Mouse (Mus musculus) embryonic facial prominence, embryonic 14.5 days (tissue): ENCODE results near the gene Gm11541. TPM values are rescaled to one million over a fixed set of nuclear protein-coding genes. Genes with fewer than 3 reads are reported as not detected.

Experiments
- ATAC-seq: fragments of 200-750 bp; cut with Nextera tagmentation; 2 replicates; pipeline ENCODE4 v1.8.0; 2017; ENCODE audit warnings: low read depth, moderate number of reproducible peaks, moderate TSS enrichment
- DNase-seq: peaks from one replicate; pipeline ENCODE4 v3.0.0-alpha.2; 2015; ENCODE audit warnings: low spot score
- H3K27ac ChIP-seq: fragments of 300-500 bp; sonication (generic); replicated peaks from 2 replicates; pipeline ENCODE4 v1.5.1; 2014; ENCODE audit warnings: low read depth, mild to moderate bottlenecking, low read length, moderate library complexity
- H3K27me3 ChIP-seq: fragments of 300-500 bp; sonication (generic); replicated peaks from 2 replicates; pipeline ENCODE4 v1.6.1; 2014; ENCODE audit warnings: low read length; ENCODE audit not compliant: control insufficient read depth, insufficient read depth
- H3K36me3 ChIP-seq: fragments of 300-500 bp; sonication (generic); 2 replicates; pipeline ENCODE4 v1.6.1; 2014; ENCODE audit warnings: low read length, mixed read lengths; ENCODE audit not compliant: control insufficient read depth, insufficient read depth
- H3K4me1 ChIP-seq: fragments of 300-500 bp; sonication (generic); 2 replicates; pipeline ENCODE4 v1.6.1; 2014; ENCODE audit warnings: antibody characterized with exemption, low read length; ENCODE audit not compliant: control insufficient read depth, insufficient read depth
- H3K4me2 ChIP-seq: fragments of 300-500 bp; sonication (generic); 2 replicates; pipeline ENCODE4 v1.6.1; 2014; ENCODE audit warnings: low read depth, mild to moderate bottlenecking, low read length, moderate library complexity, mixed read lengths
- H3K4me3 ChIP-seq: fragments of 300-500 bp; sonication (generic); 2 replicates; pipeline ENCODE4 v1.5.1; 2014; ENCODE audit warnings: low read depth, mild to moderate bottlenecking, low read length
- H3K9ac ChIP-seq: fragments of 300-500 bp; sonication (generic); 2 replicates; pipeline ENCODE4 v1.6.1; 2014; ENCODE audit warnings: low read depth, mild to moderate bottlenecking, low read length, moderate library complexity, mixed read lengths
- H3K9me3 ChIP-seq: fragments of 300-500 bp; sonication (generic); 2 replicates; pipeline ENCODE4 v1.6.1; 2016; ENCODE audit warnings: low read length; ENCODE audit not compliant: control insufficient read depth
- WGBS: fragments of 180-500 bp; shearing (Covaris S2); extraction: QIAGEN DNeasy Blood & Tissue Kit; methylation state at CpG from one replicate; pipeline ENCODE4 v1.1.7; 2014; 5-methylcytosine and 5-hydroxymethylcytosine counted together
- polyA plus RNA-seq: library from polyadenylated mRNA; unstranded; fragments of >200 nt; fragmentation: Nextera tagmentation; extraction: Ambion mirVana; gene quantifications from 2 replicates; pipeline ENCODE4 v1.2.1, GENCODE M21; 2014

The Gm11541 gene
- polyA plus RNA-seq = 0.51 and 0.85 TPM in 2 replicates

- no peaks in the 10 kb centered on the region for H3K9me3 ChIP-seq
- peak; percentile 71 for DNase-seq
- H3K4me2 ChIP-seq = no peak within 1 kb of the TSS
- H3K9ac ChIP-seq = no peak within 1 kb of the TSS
- no peak within 1 kb of the TSS; the same call in 1 of the 2 replicates for H3K27ac ChIP-seq
- no peaks in the 10 kb centered on the region for H3K36me3 ChIP-seq
- H3K27me3 ChIP-seq = no peaks in the 10 kb centered on the region
- WGBS = 53% methylated on average over 5 of the region's 5 CpGs
- no peaks in the 10 kb centered on the region; the same call in 1 of the 2 replicates for H3K4me1 ChIP-seq
- no peak for ATAC-seq
- no peak within 1 kb of the TSS for H3K4me3 ChIP-seq
Measured at GRCm38 (mm10) chr11:94704472-94704871, at the start of gene Gm11541. Gm11541 (minus strand) TSS chr11:94704499.

- ATAC-seq (no peak), DNase-seq (no peak)
- no peaks in the 10 kb centered on the region for H3K27me3 ChIP-seq
- no peaks in the 10 kb centered on the region for H3K36me3 ChIP-seq
- no peak overlapping the region for H3K4me2 ChIP-seq
- H3K4me3 ChIP-seq = no peak overlapping the region
- H3K9me3 ChIP-seq = no peaks in the 10 kb centered on the region
- no peak overlapping the region for H3K9ac ChIP-seq
- no peaks in the 10 kb centered on the region for H3K4me1 ChIP-seq
- WGBS = 51% methylated on average over 2 of the region's 2 CpGs
- H3K27ac ChIP-seq = no peak overlapping the region
Measured at GRCm38 (mm10) chr11:94752946-94753713, 48.8 kb upstream of the Gm11541 start.

DNA sequence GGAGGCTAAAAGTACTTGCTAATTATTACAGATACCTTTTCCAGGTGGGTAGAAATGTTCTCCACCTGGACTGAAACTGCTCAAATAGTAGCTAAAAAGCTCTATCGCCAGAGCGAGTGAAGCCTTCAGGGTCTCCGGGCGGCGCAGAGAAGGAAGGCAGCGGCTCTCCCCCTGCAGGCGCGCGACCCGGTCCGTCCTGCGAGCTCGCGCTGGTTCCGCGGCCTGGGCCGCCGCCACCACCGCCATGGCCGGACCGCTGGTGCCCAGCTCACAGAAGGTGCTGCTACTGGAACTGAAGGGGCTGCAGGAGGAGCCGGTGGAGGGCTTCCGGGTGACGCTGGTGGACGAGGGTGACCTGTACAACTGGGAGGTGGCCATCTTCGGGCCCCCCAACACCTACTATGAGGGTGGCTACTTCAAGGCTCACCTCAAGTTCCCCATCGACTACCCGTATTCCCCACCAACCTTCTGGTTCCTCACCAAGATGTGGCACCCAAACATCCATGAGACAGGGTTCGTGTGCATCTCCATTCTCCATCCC is 37.5 kb upstream of the Gm11541 start, which contains the start of gene Cdc34b:
Cdc34b (plus strand) TSS at position 51 of the 541 bp plus-strand sequence.
- Histone ChIP-seq H3K4me1 (no peaks in the 10 kb centered on the region), H3K27ac (no peak within 1 kb of the TSS), H3K36me3 (no peaks in the 10 kb centered on the region), H3K27me3 (no peaks in the 10 kb centered on the region), H3K9ac (no peak within 1 kb of the TSS), H3K4me2 (no peak within 1 kb of the TSS), H3K9me3 (0 out of 2 replicates have a peak, but pooled peaks cover 6% of the 10 kb centered on the region), H3K4me3 (no peak within 1 kb of the TSS)
- ATAC-seq (no peak), DNase-seq (no peak)
- WGBS = 90% methylated on average over 14 of the region's 29 CpGs

DNA sequence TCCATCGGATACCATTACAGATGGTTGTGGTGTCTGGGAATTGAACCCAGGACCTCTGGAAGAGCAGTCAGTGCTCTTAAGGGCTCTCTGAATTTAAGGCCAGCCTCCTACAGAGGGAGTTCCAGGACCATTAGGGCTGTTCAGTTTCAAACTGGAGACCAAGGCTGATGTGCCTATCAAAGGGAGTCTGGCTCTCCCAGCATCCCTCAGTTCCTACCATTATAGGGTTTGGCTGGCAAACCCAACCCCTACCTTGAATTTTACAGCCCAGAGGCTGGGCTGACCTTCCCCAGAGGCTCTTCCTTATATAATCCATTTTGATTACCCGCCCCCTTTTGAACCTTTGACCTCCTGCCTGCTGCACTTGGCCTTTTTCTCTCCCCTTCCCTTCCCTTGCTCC is 31.4 kb upstream of the Gm11541 start:
- Histone ChIP-seq H3K27me3 (no peaks in the 10 kb centered on the region), H3K4me2 (no peak overlapping the region), H3K4me3 (no peak overlapping the region), H3K9ac (no peak overlapping the region), H3K4me1 (no peaks in the 10 kb centered on the region), H3K9me3 (no peaks in the 10 kb centered on the region), H3K36me3 (no peaks in the 10 kb centered on the region), H3K27ac (no peak overlapping the region)
- 77% methylated on average over 2 of the region's 2 CpGs for WGBS
- no peak for DNase-seq
- ATAC-seq = no peak

DNA sequence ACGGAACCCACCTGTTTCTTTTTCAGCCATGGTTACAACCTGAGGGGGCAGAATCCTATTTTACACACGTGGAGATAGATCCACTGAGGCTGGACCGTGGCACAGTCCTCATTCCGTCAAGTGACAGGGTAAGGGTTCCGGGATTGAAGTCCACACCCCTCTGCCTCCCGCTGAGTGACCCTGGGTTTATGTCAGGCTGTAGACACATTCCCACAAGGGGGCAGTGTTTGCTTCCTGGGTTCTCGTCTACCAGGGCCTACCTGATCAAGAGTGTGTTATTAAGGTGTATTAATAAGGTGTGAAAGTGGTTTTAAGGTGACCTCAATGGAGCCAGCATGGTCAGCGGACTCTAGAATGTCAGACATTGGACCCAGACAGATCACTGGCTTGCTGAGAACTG is 28.5 kb upstream of the Gm11541 start:
- Histone ChIP-seq H3K9ac (no peak overlapping the region), H3K36me3 (no peaks in the 10 kb centered on the region), H3K27me3 (no peaks in the 10 kb centered on the region), H3K4me3 (no peak overlapping the region), H3K4me1 (no peaks in the 10 kb centered on the region), H3K9me3 (no peaks in the 10 kb centered on the region), H3K27ac (no peak overlapping the region), H3K4me2 (no peak overlapping the region)
- 31% methylated on average over 8 of the region's 8 CpGs for WGBS
- no peak for DNase-seq
- no peak for ATAC-seq

GRCm38 (mm10) chr11:94731229-94731628 is 26.9 kb upstream of the Gm11541 start:
- WGBS = 84% methylated on average over 12 of the region's 12 CpGs
- ATAC-seq = no peak
- H3K9ac ChIP-seq = no peak overlapping the region
- no peaks in the 10 kb centered on the region for H3K36me3 ChIP-seq
- no peak overlapping the region for H3K27ac ChIP-seq
- no peaks in the 10 kb centered on the region for H3K9me3 ChIP-seq
- no peak overlapping the region for H3K4me3 ChIP-seq
- H3K4me1 ChIP-seq = no peaks in the 10 kb centered on the region
- no peak overlapping the region for H3K4me2 ChIP-seq
- no peaks in the 10 kb centered on the region for H3K27me3 ChIP-seq
- no peak for DNase-seq

DNA sequence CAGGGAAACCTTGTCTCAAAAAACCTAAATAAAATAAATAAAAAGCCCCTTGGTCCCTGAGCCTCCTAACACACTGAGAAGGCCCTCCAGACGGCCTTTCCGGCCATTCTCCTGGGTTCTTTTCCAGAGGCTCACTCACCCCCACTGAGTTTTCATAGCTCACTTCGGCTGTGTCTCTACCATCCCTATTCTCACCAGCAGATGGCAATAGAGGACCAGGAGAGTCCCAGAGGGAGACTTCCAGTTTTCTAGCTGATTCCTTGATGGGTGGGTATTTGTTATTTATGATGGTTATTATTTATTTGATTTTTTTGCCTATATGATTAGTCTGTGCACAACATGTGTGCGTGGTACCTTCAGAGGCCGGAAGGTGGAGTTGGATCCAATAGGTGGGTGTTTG is 26.0 kb upstream of the Gm11541 start:
- H3K27me3 ChIP-seq = no peaks in the 10 kb centered on the region
- no peak overlapping the region for H3K4me2 ChIP-seq
- H3K36me3 ChIP-seq = no peaks in the 10 kb centered on the region
- ATAC-seq (no peak), DNase-seq (peak; percentile 65)
- WGBS = 28% methylated on average over 5 of the region's 5 CpGs
- H3K4me1 ChIP-seq = no peaks in the 10 kb centered on the region
- no peak overlapping the region for H3K27ac ChIP-seq
- H3K9me3 ChIP-seq = no peaks in the 10 kb centered on the region
- H3K4me3 ChIP-seq = no peak overlapping the region
- H3K9ac ChIP-seq = no peak overlapping the region

GRCm38 (mm10) chr11:94729565-94729964 is 25.3 kb upstream of the Gm11541 start:
- 33% methylated on average over 4 of the region's 4 CpGs for WGBS
- H3K36me3 ChIP-seq = no peaks in the 10 kb centered on the region
- H3K27me3 ChIP-seq = no peaks in the 10 kb centered on the region
- H3K4me1 ChIP-seq = no peaks in the 10 kb centered on the region
- H3K9ac ChIP-seq = no peak overlapping the region
- no peak for DNase-seq
- H3K27ac ChIP-seq = no peak overlapping the region
- no peak overlapping the region for H3K4me2 ChIP-seq
- no peak overlapping the region for H3K4me3 ChIP-seq
- H3K9me3 ChIP-seq = no peaks in the 10 kb centered on the region
- ATAC-seq = no peak

- no peak for ATAC-seq
- H3K27ac ChIP-seq = no peak overlapping the region
- H3K9ac ChIP-seq = no peak overlapping the region
- no peaks in the 10 kb centered on the region for H3K27me3 ChIP-seq
- no peaks in the 10 kb centered on the region for H3K36me3 ChIP-seq
- no peaks in the 10 kb centered on the region for H3K4me1 ChIP-seq
- no peak for DNase-seq
- no peaks in the 10 kb centered on the region for H3K9me3 ChIP-seq
- H3K4me2 ChIP-seq = no peak overlapping the region
- no peak overlapping the region for H3K4me3 ChIP-seq
- 72% methylated on average over 3 of the region's 3 CpGs for WGBS
Measured at GRCm38 (mm10) chr11:94728545-94728944, 24.2 kb upstream of the Gm11541 start.
